Mouse (Mus musculus) midbrain, postnatal 0 days (tissue): ENCODE results near the gene Nmrk1. TPM values are rescaled to one million over a fixed set of nuclear protein-coding genes. Genes with fewer than 3 reads are reported as not detected.

ENCODE experiments used
- ATAC-seq: fragments of 200-750 bp; cut with Nextera tagmentation; 2 replicates; pipeline ENCODE4 v1.8.0; 2017; ENCODE audit warnings: moderate number of reproducible peaks, mild to moderate bottlenecking, moderate TSS enrichment, moderate library complexity; ENCODE audit not compliant: low FRiP score
- DNase-seq: peaks from one replicate; pipeline ENCODE4 v3.0.0-alpha.2; 2015; ENCODE audit warnings: low spot score
- H3K27ac ChIP-seq: fragments of 300-500 bp; sonication (generic); 2 replicates; pipeline ENCODE4 v1.5.1; 2014; ENCODE audit warnings: low read depth, mild to moderate bottlenecking, low read length, mixed read lengths
- H3K27me3 ChIP-seq: fragments of 300-500 bp; sonication (generic); 2 replicates; pipeline ENCODE4 v1.6.1; 2014; ENCODE audit warnings: low read length, control low read depth, mixed read lengths; ENCODE audit not compliant: insufficient read depth
- H3K36me3 ChIP-seq: fragments of 300-500 bp; sonication (generic); 2 replicates; pipeline ENCODE4 v1.6.1; 2014; ENCODE audit warnings: low read length, control low read depth, mixed read lengths; ENCODE audit not compliant: insufficient read depth
- H3K4me1 ChIP-seq: fragments of 300-500 bp; sonication (generic); 2 replicates; pipeline ENCODE4 v1.6.1; 2014; ENCODE audit warnings: mild to moderate bottlenecking, control low read depth, antibody characterized with exemption, low read length, mixed read lengths; ENCODE audit not compliant: insufficient read depth
- H3K4me2 ChIP-seq: fragments of 300-500 bp; sonication (generic); 2 replicates; pipeline ENCODE4 v1.6.1; 2014; ENCODE audit warnings: low read depth, mild to moderate bottlenecking, low read length, mixed read lengths; ENCODE audit not compliant: poor library complexity, severe bottlenecking
- H3K4me3 ChIP-seq: fragments of 300-500 bp; sonication (generic); 2 replicates; pipeline ENCODE4 v1.5.1; 2014; ENCODE audit warnings: low read depth, mild to moderate bottlenecking, low read length, moderate library complexity
- H3K9ac ChIP-seq: fragments of 300-500 bp; sonication (generic); replicated peaks from 2 replicates; pipeline ENCODE4 v1.6.1; 2014; ENCODE audit warnings: mild to moderate bottlenecking, low read length, moderate library complexity, mixed read lengths; ENCODE audit not compliant: poor library complexity, severe bottlenecking
- H3K9me3 ChIP-seq: fragments of 300-500 bp; sonication (generic); 2 replicates; pipeline ENCODE4 v1.6.1; 2016; ENCODE audit warnings: low read length, control low read depth
- CTCF ChIP-seq: IDR thresholded peaks from 2 replicates; pipeline ENCODE4 v1.5.1; 2016; ENCODE audit warnings: antibody characterized with exemption, mild to moderate bottlenecking
- WGBS: fragments of 180-500 bp; shearing (Covaris S2); extraction: QIAGEN DNeasy Blood & Tissue Kit; methylation state at CpG from one replicate; pipeline ENCODE4 v1.1.7; 2014; 5-methylcytosine and 5-hydroxymethylcytosine counted together
- polyA plus RNA-seq: library from polyadenylated mRNA; unstranded; fragments of >200 nt; fragmentation: Nextera tagmentation; extraction: Ambion mirVana; gene quantifications from 2 replicates; pipeline ENCODE4 v1.2.1, GENCODE M21; 2015
- total RNA-seq: library from RNA; depleted of rRNA; stranded (reverse); fragments of >200 nt; gene quantifications from 2 replicates; pipeline ENCODE4 v1.2.3, GENCODE M21; 2014

Nmrk1 gene
- total and polyA plus RNA-seq, 2 experiments from 2014 or later: 3.9 to 4.3 TPM

DNA sequence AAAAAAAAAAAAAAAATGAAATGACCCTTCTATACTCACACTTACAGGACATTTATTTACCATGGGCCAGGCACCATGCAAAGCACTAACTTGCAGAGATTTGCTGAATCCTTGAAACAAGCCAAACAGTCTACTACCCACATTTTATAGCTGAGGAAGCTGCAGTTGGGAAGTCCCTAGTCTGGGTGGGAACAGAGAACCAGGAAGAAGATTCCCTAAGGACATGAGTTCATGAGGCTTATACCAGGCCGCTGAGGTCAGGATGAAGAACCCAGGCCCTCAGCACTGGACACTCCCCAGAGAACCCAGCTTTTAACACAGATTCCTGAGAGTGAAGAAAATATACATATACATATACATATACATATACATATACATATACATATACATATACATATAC, 14.2 kb upstream of the Nmrk1 start:
- DNase-seq (no peak), ATAC-seq (no peak)
- no peak for TF ChIP-seq CTCF
- Histone ChIP-seq H3K27me3 (no peaks in the 10 kb centered on the region), H3K27ac (no peak overlapping the region), H3K9ac (no peak overlapping the region), H3K4me1 (no peaks in the 10 kb centered on the region), H3K4me3 (no peak overlapping the region), H3K4me2 (no peak overlapping the region), H3K9me3 (no peaks in the 10 kb centered on the region), H3K36me3 (no peaks in the 10 kb centered on the region)
- 95% methylated on average over 1 of the region's 1 CpGs for WGBS

GRCm38 (mm10) chr19:18619060-18619459, 12.7 kb upstream of the Nmrk1 start:
- ATAC-seq (no peak), DNase-seq (no peak)
- Histone ChIP-seq H3K4me1 (no peaks in the 10 kb centered on the region), H3K4me3 (no peak overlapping the region), H3K27me3 (no peaks in the 10 kb centered on the region), H3K4me2 (no peak overlapping the region), H3K9me3 (no peaks in the 10 kb centered on the region), H3K36me3 (no peaks in the 10 kb centered on the region), H3K9ac (no peak overlapping the region), H3K27ac (no peak overlapping the region)
- WGBS: 83% methylated on average over 5 of the region's 5 CpGs
- no peak for TF ChIP-seq CTCF

GRCm38 (mm10) chr19:18619691-18620090, 12.1 kb upstream of the Nmrk1 start:
- no peaks in the 10 kb centered on the region for H3K4me1 ChIP-seq
- no peaks in the 10 kb centered on the region for H3K27me3 ChIP-seq
- no peaks in the 10 kb centered on the region for H3K9me3 ChIP-seq
- H3K4me2 ChIP-seq: no peak overlapping the region
- H3K9ac ChIP-seq: no peak overlapping the region
- WGBS: 95% methylated on average over 1 of the region's 1 CpGs
- no peak overlapping the region for H3K27ac ChIP-seq
- H3K4me3 ChIP-seq: no peak overlapping the region
- H3K36me3 ChIP-seq: no peaks in the 10 kb centered on the region
- ATAC-seq: no peak
- no peak for TF ChIP-seq CTCF
- no peak for DNase-seq

- no peaks in the 10 kb centered on the region for H3K9me3 ChIP-seq
- no peaks in the 10 kb centered on the region for H3K36me3 ChIP-seq
- 91% methylated on average over 2 of the region's 2 CpGs for WGBS
- no peak overlapping the region for H3K4me2 ChIP-seq
- H3K9ac ChIP-seq: no peak overlapping the region
- H3K4me3 ChIP-seq: no peak overlapping the region
- no peaks in the 10 kb centered on the region for H3K27me3 ChIP-seq
- ATAC-seq (no peak), DNase-seq (no peak)
- no peaks in the 10 kb centered on the region for H3K4me1 ChIP-seq
- TF ChIP-seq CTCF: no peak
- no peak overlapping the region for H3K27ac ChIP-seq
Measured at GRCm38 (mm10) chr19:18623894-18624293, 7.9 kb upstream of the Nmrk1 start.

DNA sequence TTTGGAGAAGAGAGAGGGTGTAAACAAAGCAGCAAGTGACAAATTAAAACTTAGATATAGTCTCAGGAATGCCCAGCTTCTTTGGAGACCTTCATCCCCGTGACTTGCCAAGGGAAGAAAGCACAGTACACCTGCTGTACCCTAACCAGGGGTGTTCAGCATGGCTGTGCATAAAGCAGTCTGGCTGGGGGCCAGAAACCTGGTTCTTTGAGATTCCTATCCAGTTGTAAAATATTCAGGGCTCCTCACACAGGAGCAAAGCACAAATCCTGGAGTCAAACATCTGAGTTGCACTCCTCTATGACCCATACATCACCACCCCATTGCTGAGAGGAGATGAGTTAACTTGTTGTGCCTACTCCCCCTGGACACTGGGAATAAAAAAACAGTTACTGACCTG, 2.2 kb upstream of the Nmrk1 start:
- Histone ChIP-seq H3K27ac (no peak overlapping the region), H3K9me3 (no peaks in the 10 kb centered on the region), H3K9ac (no peak overlapping the region), H3K36me3 (no peaks in the 10 kb centered on the region), H3K4me3 (no peak overlapping the region), H3K4me1 (no peaks in the 10 kb centered on the region), H3K4me2 (no peak overlapping the region), H3K27me3 (no peaks in the 10 kb centered on the region; the same call in 1 of the 2 replicates)
- no peak for ATAC-seq
- TF ChIP-seq CTCF: no peak
- 62% methylated on average over 1 of the region's 1 CpGs for WGBS
- no peak for DNase-seq

GRCm38 (mm10) chr19:18630221-18631119, 1.3 kb upstream of the Nmrk1 start:
- peak overlapping the region; percentile 54 for H3K9ac ChIP-seq
- no peak for TF ChIP-seq CTCF
- WGBS: 8% methylated on average over 17 of the region's 17 CpGs
- no peaks in the 10 kb centered on the region for H3K9me3 ChIP-seq
- peak overlapping the region; percentile 75 for H3K4me3 ChIP-seq
- H3K4me1 ChIP-seq: no peaks in the 10 kb centered on the region
- H3K27me3 ChIP-seq: no peaks in the 10 kb centered on the region; the same call in 1 of the 2 replicates
- H3K27ac ChIP-seq: 0 out of 2 replicates have a peak overlapping the region, but pooled peaks have one; percentile 59
- DNase-seq (no peak), ATAC-seq (no peak)
- H3K36me3 ChIP-seq: no peaks in the 10 kb centered on the region
- H3K4me2 ChIP-seq: peak overlapping the region; percentile 97
